Mouse (Mus musculus): Measurements from ENCODE around the gene Fam83c. TPM values are rescaled to one million over a fixed set of nuclear protein-coding genes. Genes with fewer than 3 reads are reported as not detected.

The Fam83c gene
- polyA plus RNA-seq, 1 experiment from 2014 or later: 0.09 TPM

- H3K4me2 ChIP-seq: peak within 1 kb of the TSS; percentile 85
- H3K9me3 ChIP-seq (replicated peaks): no peaks in the 10 kb centered on the region
- H3K27me3 ChIP-seq: no peaks in the 10 kb centered on the region
- WGBS (ENCODE audit: insufficient replicate concordance): 2% methylated on average over 27 of the region's 27 CpGs
- H3K4me3 ChIP-seq (replicated peaks): peak within 1 kb of the TSS; percentile 85
- H3K9ac ChIP-seq: peak within 1 kb of the TSS; percentile 80
- H3K4me1 ChIP-seq (replicated peaks): peaks cover 31% of the 10 kb centered on the region
- H3K27ac ChIP-seq (replicated peaks): peak within 1 kb of the TSS; percentile 91
- H3K36me3 ChIP-seq (replicated peaks): peaks cover 22% of the 10 kb centered on the region
- ATAC-seq (ENCODE audit: insufficient read depth): peak; percentile 91
Observed at GRCm38 (mm10) chr2:155826630-155827424, 7.8 kb downstream of the Fam83c start, which contains the start of gene Eif6. Gene Eif6 (minus strand): TSS chr2:155826925.

GRCm38 (mm10) chr2:155825904-155826629, 8.6 kb downstream of the Fam83c start:
- H3K4me3 ChIP-seq (replicated peaks): peak overlapping the region; percentile 85
- WGBS (ENCODE audit: insufficient replicate concordance): under 1% methylated on average over 52 of the region's 52 CpGs
- peak; percentile 27 for ATAC-seq (ENCODE audit: insufficient read depth)
- peaks cover 29% of the 10 kb centered on the region for H3K36me3 ChIP-seq (replicated peaks)
- no peaks in the 10 kb centered on the region for H3K9me3 ChIP-seq (replicated peaks)
- peak overlapping the region; percentile 91 for H3K27ac ChIP-seq (replicated peaks)
- peak overlapping the region; percentile 85 for H3K4me2 ChIP-seq
- no peaks in the 10 kb centered on the region for H3K27me3 ChIP-seq
- peak overlapping the region; percentile 80 for H3K9ac ChIP-seq
- H3K4me1 ChIP-seq (replicated peaks): peaks cover 31% of the 10 kb centered on the region

- Histone ChIP-seq H3K4me1 (replicated peaks) (peaks cover 51% of the 10 kb centered on the region), H3K27me3 (no peaks in the 10 kb centered on the region), H3K9ac (no peak overlapping the region), H3K27ac (replicated peaks) (no peak overlapping the region), H3K9me3 (replicated peaks) (no peaks in the 10 kb centered on the region), H3K36me3 (replicated peaks) (peaks cover 46% of the 10 kb centered on the region), H3K4me2 (no peak overlapping the region), H3K4me3 (replicated peaks) (no peak overlapping the region)
- WGBS (ENCODE audit: insufficient replicate concordance): 86% methylated on average over 8 of the region's 8 CpGs
- ATAC-seq (ENCODE audit: insufficient read depth): no peak
Observed at GRCm38 (mm10) chr2:155823722-155824121, 10.9 kb downstream of the Fam83c start.

- WGBS (ENCODE audit: insufficient replicate concordance): 80% methylated on average over 5 of the region's 5 CpGs
- Histone ChIP-seq H3K4me3 (replicated peaks) (no peak overlapping the region), H3K9ac (no peak overlapping the region), H3K4me2 (no peak overlapping the region), H3K27ac (replicated peaks) (no peak overlapping the region), H3K27me3 (no peaks in the 10 kb centered on the region), H3K36me3 (replicated peaks) (peaks cover 46% of the 10 kb centered on the region), H3K4me1 (replicated peaks) (peaks cover 42% of the 10 kb centered on the region), H3K9me3 (replicated peaks) (no peaks in the 10 kb centered on the region)
- ATAC-seq (ENCODE audit: insufficient read depth): no peak
Observed at GRCm38 (mm10) chr2:155820779-155821178, 13.9 kb downstream of the Fam83c start.

GRCm38 (mm10) chr2:155819449-155820251, 15.0 kb downstream of the Fam83c start:
- Histone ChIP-seq H3K4me1 (replicated peaks) (peaks cover 32% of the 10 kb centered on the region), H3K4me2 (peak overlapping the region; percentile 98), H3K36me3 (replicated peaks) (peaks cover 46% of the 10 kb centered on the region), H3K9ac (no peak overlapping the region), H3K9me3 (replicated peaks) (no peaks in the 10 kb centered on the region), H3K27ac (replicated peaks) (peak overlapping the region; percentile 64; the same call in 1 of the 2 replicates), H3K27me3 (no peaks in the 10 kb centered on the region), H3K4me3 (replicated peaks) (peak overlapping the region; percentile 92)
- 56% methylated on average over 6 of the region's 6 CpGs for WGBS (ENCODE audit: insufficient replicate concordance)
- ATAC-seq (ENCODE audit: insufficient read depth): no peak

GRCm38 (mm10) chr2:155819392-155819448, 15.4 kb downstream of the Fam83c start, which contains the start of gene BC029722:
Gene BC029722 (minus strand): TSS chr2:155819426.
- peak within 1 kb of the TSS; percentile 98 for H3K4me2 ChIP-seq
- peaks cover 32% of the 10 kb centered on the region for H3K4me1 ChIP-seq (replicated peaks)
- peak within 1 kb of the TSS; percentile 81 for H3K27ac ChIP-seq (replicated peaks)
- H3K9ac ChIP-seq: peak within 1 kb of the TSS; percentile 78
- peaks cover 46% of the 10 kb centered on the region for H3K36me3 ChIP-seq (replicated peaks)
- H3K27me3 ChIP-seq: no peaks in the 10 kb centered on the region
- H3K9me3 ChIP-seq (replicated peaks): no peaks in the 10 kb centered on the region
- H3K4me3 ChIP-seq (replicated peaks): peak within 1 kb of the TSS; percentile 92
- ATAC-seq (ENCODE audit: insufficient read depth): no peak

- Histone ChIP-seq H3K9me3 (replicated peaks) (no peaks in the 10 kb centered on the region), H3K4me2 (peak overlapping the region; percentile 98), H3K4me1 (replicated peaks) (peaks cover 32% of the 10 kb centered on the region), H3K4me3 (replicated peaks) (peak overlapping the region; percentile 92), H3K27ac (replicated peaks) (peak overlapping the region; percentile 81), H3K9ac (peak overlapping the region; percentile 78), H3K36me3 (replicated peaks) (peaks cover 43% of the 10 kb centered on the region), H3K27me3 (no peaks in the 10 kb centered on the region)
- ATAC-seq (ENCODE audit: insufficient read depth): peak; percentile 96
- under 1% methylated on average over 37 of the region's 37 CpGs for WGBS (ENCODE audit: insufficient replicate concordance)
Observed at GRCm38 (mm10) chr2:155818596-155819391, 15.9 kb downstream of the Fam83c start.

GRCm38 (mm10) chr2:155817301-155818245, 17.1 kb downstream of the Fam83c start:
- WGBS (ENCODE audit: insufficient replicate concordance): 67% methylated on average over 10 of the region's 10 CpGs
- H3K4me2 ChIP-seq: peak overlapping the region; percentile 98
- no peak overlapping the region for H3K9ac ChIP-seq
- H3K4me1 ChIP-seq (replicated peaks): peaks cover 32% of the 10 kb centered on the region
- no peaks in the 10 kb centered on the region for H3K27me3 ChIP-seq
- H3K9me3 ChIP-seq (replicated peaks): no peaks in the 10 kb centered on the region
- no peak overlapping the region for H3K27ac ChIP-seq (replicated peaks)
- H3K36me3 ChIP-seq (replicated peaks): peaks cover 31% of the 10 kb centered on the region
- ATAC-seq (ENCODE audit: insufficient read depth): no peak
- H3K4me3 ChIP-seq (replicated peaks): peak overlapping the region; percentile 92

- H3K4me2 ChIP-seq: no peak overlapping the region
- H3K36me3 ChIP-seq (replicated peaks): peaks cover 17% of the 10 kb centered on the region
- H3K27ac ChIP-seq (replicated peaks): no peak overlapping the region
- peaks cover 32% of the 10 kb centered on the region for H3K4me1 ChIP-seq (replicated peaks)
- WGBS (ENCODE audit: insufficient replicate concordance): 94% methylated on average over 1 of the region's 1 CpGs
- no peak for ATAC-seq (ENCODE audit: insufficient read depth)
- no peak overlapping the region for H3K4me3 ChIP-seq (replicated peaks)
- no peaks in the 10 kb centered on the region for H3K9me3 ChIP-seq (replicated peaks)
- no peaks in the 10 kb centered on the region for H3K27me3 ChIP-seq
- no peak overlapping the region for H3K9ac ChIP-seq
Observed at GRCm38 (mm10) chr2:155816179-155816578, 18.5 kb downstream of the Fam83c start.

GRCm38 (mm10) chr2:155814829-155815228, 19.8 kb downstream of the Fam83c start:
- no peak for ATAC-seq (ENCODE audit: insufficient read depth)

More at GRCm38 (mm10) chr2:155814829-155815228, 19.8 kb downstream of the Fam83c start:
- peaks cover 22% of the 10 kb centered on the region for H3K4me1 ChIP-seq (replicated peaks)
- no peak overlapping the region for H3K9ac ChIP-seq
- H3K9me3 ChIP-seq (replicated peaks): no peaks in the 10 kb centered on the region
- H3K4me3 ChIP-seq (replicated peaks): no peak overlapping the region
- H3K27me3 ChIP-seq: no peaks in the 10 kb centered on the region; the same call in 1 of the 2 replicates
- no peak overlapping the region for H3K4me2 ChIP-seq
- WGBS (ENCODE audit: insufficient replicate concordance): 22% methylated on average over 5 of the region's 5 CpGs
- H3K27ac ChIP-seq (replicated peaks): no peak overlapping the region
- H3K36me3 ChIP-seq (replicated peaks): peaks cover 4% of the 10 kb centered on the region; the same call in 1 of the 2 replicates
